Comparison of ENCODE assay signal across 24 mouse cellular contexts in genomic region chr9:75579321-75579720, GRCm38 (mm10). TPM values are rescaled to one million over a fixed set of nuclear protein-coding genes. Genes with fewer than 3 reads are reported as not detected.
A peak's percentile ranks its signal among the peaks of the same experiment; 100 is the strongest.
DNase-seq lines count a peak whose midpoint lies in the region; ATAC-seq and TF ChIP-seq lines count a peak whose summit lies in the region.
"Had no signal": no experiment of that assay in that cellular context is flagged by ENCODE, and none has a peak within 500 bp of the region (broad histone marks: within the 10 kb centered on the region; RNA-seq: fewer than 3 reads in every experiment).

No protein-coding gene starts in this region.

- H3K9ac ChIP-seq in heart, embryonic 11.5 days (ENCODE audit: low read depth, low read length): no peak overlapping the region
- no peak overlapping the region for H3K9ac ChIP-seq in lung, postnatal 0 days (replicated peaks; ENCODE audit: low read depth)
- H3K9ac ChIP-seq: embryonic facial prominence, embryonic 12.5 days; forebrain, embryonic 13.5 days had no signal

- intact Hi-C loops in heart, postnatal 25 days (cut with DNase I): no loop called here

- no peak for TF ChIP-seq CTCF in lung, postnatal 0 days (IDR thresholded peaks at IDR 0.05)

- no peak overlapping the region for H3K4me2 ChIP-seq in heart, embryonic 11.5 days
- H3K4me2 ChIP-seq in lung, postnatal 0 days (replicated peaks; ENCODE audit: low read depth, low read length): no peak overlapping the region
- H3K4me2 ChIP-seq: embryonic facial prominence, embryonic 12.5 days; forebrain, embryonic 13.5 days had no signal

- no peaks in the 10 kb centered on the region for H3K4me1 ChIP-seq in heart, embryonic 11.5 days (ENCODE audit: control insufficient read depth, insufficient read depth, low read length)
- no peaks in the 10 kb centered on the region; the same call in 1 of the 2 replicates for H3K4me1 ChIP-seq in lung, postnatal 0 days (ENCODE audit: insufficient read depth, low read depth, low read length)
- H3K4me1 ChIP-seq: embryonic facial prominence, embryonic 12.5 days; forebrain, embryonic 13.5 days had no signal

- WGBS in heart, embryonic 11.5 days (ENCODE audit: insufficient replicate concordance): 79% methylated on average over 6 of the region's 6 CpGs
- 47% methylated on average over 6 of the region's 6 CpGs for WGBS in lung, postnatal 0 days

- H3K27me3 ChIP-seq in heart, embryonic 11.5 days (ENCODE audit: control insufficient read depth, insufficient read depth, low read length): no peaks in the 10 kb centered on the region
- no peaks in the 10 kb centered on the region for H3K27me3 ChIP-seq in lung, postnatal 0 days (replicated peaks; ENCODE audit: insufficient read depth, low read length)
- H3K27me3 ChIP-seq: CH12.LX; embryonic facial prominence, embryonic 12.5 days; forebrain, embryonic 13.5 days; Patski had no signal

- peak; percentile 93 for DNase-seq in heart, adult 11 months
- DNase-seq in heart, postnatal 4 days: no peak
- peak; percentile 44 for DNase-seq in heart, adult 8-10 months (ENCODE audit: low spot score)
- peak; percentile 40 for DNase-seq in lung, postnatal 0 days (ENCODE audit: low spot score)
- no peak for DNase-seq in lung, postnatal 10 days
- peak; percentile 26 for DNase-seq in heart, postnatal 25 days (ENCODE audit: low spot score)
- DNase-seq: adrenal gland, adult 8-10 months; adrenal gland, postnatal 14 days; adrenal gland, postnatal 36 days; B cell, adult 2 months; cerebellum, adult 11-12 months; cerebellum, adult 2 months; cerebellum, adult 9-10 months; cerebellum, postnatal 10 days; cerebellum, postnatal 25 days had no signal

- no peaks in the 10 kb centered on the region; the same call in 1 of the 2 replicates for H3K36me3 ChIP-seq in heart, embryonic 11.5 days (ENCODE audit: control insufficient read depth, insufficient read depth, low read length)
- H3K36me3 ChIP-seq in lung, postnatal 0 days (ENCODE audit: insufficient read depth, low read length): no peaks in the 10 kb centered on the region
- H3K36me3 ChIP-seq: G1E had no signal

- H3K27ac ChIP-seq in heart, embryonic 11.5 days (ENCODE audit: low read depth, low read length): no peak overlapping the region
- H3K27ac ChIP-seq in lung, postnatal 0 days (ENCODE audit: low read length): no peak overlapping the region
- H3K27ac ChIP-seq: embryonic facial prominence, embryonic 10.5 days; embryonic facial prominence, embryonic 12.5 days; forebrain, embryonic 13.5 days had no signal

- H3K4me3 ChIP-seq in heart, embryonic 11.5 days (ENCODE audit: low read depth, low read length): no peak overlapping the region
- no peak overlapping the region for H3K4me3 ChIP-seq in lung, postnatal 0 days (ENCODE audit: low read depth, low read length)
- H3K4me3 ChIP-seq: embryonic facial prominence, embryonic 10.5 days; embryonic facial prominence, embryonic 12.5 days; forebrain, embryonic 13.5 days had no signal

- no peak for TF ChIP-seq EP300 in lung, postnatal 0 days (IDR thresholded peaks at IDR 0.05)

- no peak for ATAC-seq in heart, embryonic 11.5 days (replicated peaks; ENCODE audit: insufficient number of reproducible peaks, low FRiP score, low TSS enrichment)
- no peak for ATAC-seq in lung, postnatal 0 days
- ATAC-seq: activated CD4-positive, CD25-positive, alpha-beta regulatory T cell, adult 4 months; CD4-positive, CD25-positive, alpha-beta regulatory T cell, adult 4 months; forebrain, embryonic 13.5 days; Patski had no signal

- no peaks in the 10 kb centered on the region for H3K9me3 ChIP-seq in heart, embryonic 11.5 days (replicated peaks; ENCODE audit: control insufficient read depth, low read length)
- H3K9me3 ChIP-seq in lung, postnatal 0 days (ENCODE audit: low read length): no peaks in the 10 kb centered on the region
- H3K9me3 ChIP-seq: embryonic facial prominence, embryonic 10.5 days; embryonic facial prominence, embryonic 12.5 days; forebrain, embryonic 13.5 days; G1E had no signal

RNA-seq across cellular contexts. Expression of gene Tmod3, which starts 19.9 kb away (rescaled TPM):
- total RNA-seq in heart, postnatal 4 days (2021): 100 to 1,000 TPM; 111 to 112 TPM
- total RNA-seq in heart, adult 8-10 months (2022): 10 to 100 TPM; 48.4 to 59.3 (median 58.7) TPM
- polyA plus RNA-seq in heart, embryonic 11.5 days (2014; fragmentation: Nextera tagmentation; extraction: Ambion mirVana): 80.0 and 86.9 TPM in 2 replicates
- polyA plus RNA-seq in lung, postnatal 0 days (2015; fragmentation: Nextera tagmentation; extraction: Ambion mirVana): 183 and 213 TPM in 2 replicates
- 10 to 100 TPM; 62.9 to 74.0 TPM for total RNA-seq in heart, postnatal 25 days (2021)

RNA-seq across cellular contexts. Expression of gene Tmod2, which starts 31.8 kb away (rescaled TPM):
- total RNA-seq in heart, postnatal 4 days (2021): 1 to 10 TPM; 4.6 to 5.6 TPM
- total RNA-seq in heart, adult 8-10 months (2022): 1 to 10 TPM; 4.2 to 5.2 (median 4.4) TPM
- 5.9 and 6.1 TPM in 2 replicates for polyA plus RNA-seq in heart, embryonic 11.5 days (2014; fragmentation: Nextera tagmentation; extraction: Ambion mirVana)
- 10.6 and 11.3 TPM in 2 replicates for polyA plus RNA-seq in lung, postnatal 0 days (2015; fragmentation: Nextera tagmentation; extraction: Ambion mirVana)
- total RNA-seq in heart, postnatal 25 days (2021): 1 to 10 TPM; 4.6 to 5.3 TPM
- polyA plus RNA-seq: activated CD4-positive, CD25-positive, alpha-beta regulatory T cell, adult 4 months; G1E had no signal

RNA-seq across cellular contexts. Expression of gene Lysmd2, which starts 46.2 kb away (rescaled TPM):
- total RNA-seq in heart, postnatal 4 days (2021): 10 to 100 TPM; 12.8 to 13.2 TPM
- 10 to 100 TPM in 2 of 4 experiments, 1 to 10 TPM in 2; 7.6 to 11.7 (median 9.2) TPM for total RNA-seq in heart, adult 8-10 months (2022)
- polyA plus RNA-seq in heart, embryonic 11.5 days (2014; fragmentation: Nextera tagmentation; extraction: Ambion mirVana): 16.3 and 18.4 TPM in 2 replicates
- 26.1 and 29.9 TPM in 2 replicates for polyA plus RNA-seq in lung, postnatal 0 days (2015; fragmentation: Nextera tagmentation; extraction: Ambion mirVana)
- total RNA-seq in heart, postnatal 25 days (2021): 1 to 10 TPM; 7.3 to 8.4 TPM
- polyA plus RNA-seq: G1E had no signal

Comparison
In these comparisons a context has a peak if more than half of its experiments do, and no peak if none do; other contexts are left out.
1. DNase-seq: peak in heart, adult 11 months (single experiment), heart, adult 8-10 months (single experiment), lung, postnatal 0 days (single experiment) and heart, postnatal 25 days (single experiment); none in heart, postnatal 4 days (single experiment) and lung, postnatal 10 days (single experiment).